In genomic region chr13:100141646-100142314, GRCm38 (mm10) we compare ENCODE assay signal across 19 mouse cellular contexts.
"Had no signal": no experiment of that assay in that cellular context is flagged by ENCODE, and none has a peak within 500 bp of the region (broad histone marks: within the 10 kb centered on the region; RNA-seq: fewer than 3 reads in every experiment).

No protein-coding gene starts in this region.

- H3K9ac ChIP-seq: kidney, embryonic 15.5 days; limb, embryonic 15.5 days; liver, embryonic 13.5 days; liver, postnatal 0 days; lung, embryonic 15.5 days; midbrain, embryonic 15.5 days; neural tube, embryonic 13.5 days; stomach, embryonic 15.5 days had no signal

- H3K27me3 ChIP-seq: kidney, embryonic 15.5 days; limb, embryonic 15.5 days; liver, embryonic 13.5 days; lung, embryonic 15.5 days; megakaryocyte, embryonic 14.5 days; midbrain, embryonic 15.5 days; neural tube, embryonic 13.5 days; stomach, embryonic 15.5 days had no signal

- H3K4me1 ChIP-seq: kidney, embryonic 15.5 days; limb, embryonic 15.5 days; liver, embryonic 13.5 days; lung, embryonic 15.5 days; midbrain, embryonic 15.5 days; neural tube, embryonic 13.5 days; stomach, embryonic 15.5 days had no signal

- H3K4me2 ChIP-seq: kidney, embryonic 15.5 days; limb, embryonic 15.5 days; liver, embryonic 13.5 days; lung, embryonic 15.5 days; midbrain, embryonic 11.5 days; midbrain, embryonic 15.5 days; neural tube, embryonic 13.5 days; stomach, embryonic 15.5 days had no signal

- DNase-seq: kidney, adult 2 months; kidney, postnatal 25 days; liver, embryonic 13.5 days; liver, postnatal 0 days; lung, postnatal 36 days; right cerebral cortex, postnatal 14 days; thymus, adult 2 months; thymus, postnatal 25 days had no signal

- H3K9me3 ChIP-seq: kidney, embryonic 15.5 days; limb, embryonic 15.5 days; liver, embryonic 13.5 days; lung, embryonic 15.5 days; megakaryocyte, embryonic 14.5 days; midbrain, embryonic 15.5 days; neural tube, embryonic 13.5 days; stomach, embryonic 15.5 days had no signal

- H3K4me3 ChIP-seq: kidney, embryonic 15.5 days; layer of hippocampus, adult 2 months; left cerebral cortex, adult 2 months; limb, embryonic 15.5 days; liver, embryonic 13.5 days; lung, embryonic 15.5 days; megakaryocyte, embryonic 14.5 days; midbrain, embryonic 15.5 days; neural tube, embryonic 13.5 days; stomach, embryonic 15.5 days had no signal

- H3K27ac ChIP-seq: kidney, embryonic 15.5 days; layer of hippocampus, adult 2 months; left cerebral cortex, adult 2 months; limb, embryonic 15.5 days; liver, embryonic 13.5 days; lung, embryonic 15.5 days; midbrain, embryonic 15.5 days; neural tube, embryonic 13.5 days; stomach, embryonic 15.5 days had no signal

- ATAC-seq: intestine, embryonic 16.5 days; liver, postnatal 0 days; midbrain, embryonic 15.5 days had no signal
